Mouse (Mus musculus) heart, embryonic 10.5 days (tissue): ENCODE measurements around the gene Npas4. TPM values are rescaled to one million over a fixed set of nuclear protein-coding genes. Genes with fewer than 3 reads are reported as not detected.
"Not testable (repeated sequence)": the region's sequence is repeated elsewhere in the genome, so short reads cannot be mapped to it uniquely, and the experiment has no call there.

Experiments
- DNase-seq: peaks from one replicate; pipeline ENCODE4 v3.0.0-alpha.2; 2017; ENCODE audit warnings: low spot score
- H3K27ac ChIP-seq: fragments of 300-500 bp; sonication (generic); 2 replicates; pipeline ENCODE4 v1.5.1; 2016; ENCODE audit warnings: mild to moderate bottlenecking
- H3K27me3 ChIP-seq: fragments of 300-500 bp; sonication (generic); 2 replicates; pipeline ENCODE4 v1.6.1; 2016; ENCODE audit warnings: mild to moderate bottlenecking; ENCODE audit not compliant: poor library complexity, insufficient read depth, severe bottlenecking
- H3K36me3 ChIP-seq: fragments of 300-500 bp; sonication (generic); 2 replicates; pipeline ENCODE4 v1.6.1; 2016; ENCODE audit warnings: mild to moderate bottlenecking, moderate library complexity
- H3K4me1 ChIP-seq: fragments of 300-500 bp; sonication (generic); 2 replicates; pipeline ENCODE4 v1.6.1; 2016; ENCODE audit warnings: mild to moderate bottlenecking
- H3K4me3 ChIP-seq: fragments of 300-500 bp; sonication (generic); 2 replicates; pipeline ENCODE4 v1.5.1; 2016; ENCODE audit warnings: mild to moderate bottlenecking, moderate library complexity
- H3K9me3 ChIP-seq: fragments of 300-500 bp; sonication (generic); 2 replicates; pipeline ENCODE4 v1.6.1; 2016; ENCODE audit warnings: mild to moderate bottlenecking, moderate library complexity
- WGBS: fragments of 180-500 bp; shearing (Covaris S2); methylation state at CpG from one replicate; pipeline ENCODE4 v1.1.7; 2016; 5-methylcytosine and 5-hydroxymethylcytosine counted together
- polyA plus RNA-seq: library from polyadenylated mRNA; unstranded; fragments of >200 nt; fragmentation: Nextera tagmentation; extraction: Ambion mirVana; gene quantifications from 2 replicates; pipeline ENCODE4 v1.2.1, GENCODE M21; 2016

Gene Npas4
- polyA plus RNA-seq, 1 experiment from 2014 or later, result 0.24 TPM

DNA sequence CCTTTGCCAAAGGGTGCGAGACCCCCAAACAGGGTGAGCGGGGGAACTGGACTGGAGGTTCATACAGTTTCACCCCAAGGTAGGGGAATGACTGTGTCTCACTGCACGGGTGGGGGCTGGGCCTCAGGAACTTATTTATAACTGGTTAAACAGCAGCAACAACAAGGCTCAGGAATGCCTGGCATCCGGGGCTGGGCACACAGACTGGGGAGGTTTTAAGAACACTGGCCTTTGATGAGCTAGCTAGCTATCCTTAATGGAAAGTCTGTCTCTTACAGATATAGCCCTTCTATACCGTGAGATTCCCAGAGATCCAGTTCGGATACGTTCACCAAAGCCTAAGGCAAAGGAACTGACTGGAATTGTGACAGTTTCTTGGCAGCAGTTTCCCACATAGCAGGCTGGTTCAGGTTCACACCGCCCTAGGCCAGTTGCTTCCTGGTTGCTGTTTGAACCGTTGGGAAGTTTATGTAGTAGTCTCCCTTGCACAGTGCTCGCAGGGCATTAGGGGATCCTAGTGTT is 26.2 kb upstream of the Npas4 start:
- H3K36me3 ChIP-seq, result no peaks in the 10 kb centered on the region
- H3K27ac ChIP-seq, result peak overlapping the region; percentile 85
- peaks cover 22% of the 10 kb centered on the region for H3K4me1 ChIP-seq
- WGBS, result 23% methylated on average over 10 of the region's 10 CpGs
- H3K9me3 ChIP-seq, result no peaks in the 10 kb centered on the region
- DNase-seq, result peak; percentile 85
- no peaks in the 10 kb centered on the region for H3K27me3 ChIP-seq
- peak overlapping the region; percentile 25; the same call in 1 of the 2 replicates for H3K4me3 ChIP-seq

GRCm38 (mm10) chr19:5014961-5015398 is 24.9 kb upstream of the Npas4 start:
- H3K4me3 ChIP-seq, result no peak overlapping the region
- DNase-seq, result no peak
- no peaks in the 10 kb centered on the region for H3K9me3 ChIP-seq
- H3K4me1 ChIP-seq, result peaks cover 22% of the 10 kb centered on the region
- H3K27me3 ChIP-seq, result no peaks in the 10 kb centered on the region
- no peak overlapping the region for H3K27ac ChIP-seq
- no peaks in the 10 kb centered on the region for H3K36me3 ChIP-seq
- WGBS, result 19% methylated on average over 8 of the region's 8 CpGs

DNA sequence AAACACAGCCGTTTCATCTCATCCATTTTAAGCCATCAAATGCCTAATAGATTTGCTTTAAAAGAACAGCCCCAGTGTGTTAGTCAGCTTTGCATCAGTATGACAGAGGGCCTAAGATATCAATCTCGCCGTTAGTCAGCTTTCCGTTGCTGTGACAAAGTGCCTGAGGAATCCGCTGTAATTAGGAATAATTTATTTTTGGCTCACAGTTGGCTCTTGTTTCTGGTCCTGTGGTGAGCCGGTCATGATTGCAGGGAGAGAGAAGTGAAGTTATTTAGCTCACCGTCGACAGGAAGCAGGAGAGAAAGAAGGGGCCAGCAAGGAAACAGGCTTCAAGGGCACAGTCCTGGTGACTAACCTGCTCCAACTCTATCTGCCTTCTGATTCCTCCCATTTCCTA is 23.0 kb upstream of the Npas4 start:
- H3K27ac ChIP-seq, result no peak overlapping the region
- no peaks in the 10 kb centered on the region for H3K36me3 ChIP-seq
- H3K4me1 ChIP-seq, result peaks cover 21% of the 10 kb centered on the region
- no peaks in the 10 kb centered on the region for H3K27me3 ChIP-seq
- DNase-seq, result no peak
- H3K4me3 ChIP-seq, result no peak overlapping the region
- no peaks in the 10 kb centered on the region for H3K9me3 ChIP-seq
- 55% methylated on average over 8 of the region's 8 CpGs for WGBS

GRCm38 (mm10) chr19:5004925-5005324 is 14.8 kb upstream of the Npas4 start:
- H3K9me3 ChIP-seq, result no peaks in the 10 kb centered on the region
- H3K27ac ChIP-seq, result no peak overlapping the region
- no peak overlapping the region for H3K4me3 ChIP-seq
- H3K27me3 ChIP-seq, result no peaks in the 10 kb centered on the region
- no peak for DNase-seq
- H3K4me1 ChIP-seq, result peaks cover 16% of the 10 kb centered on the region
- H3K36me3 ChIP-seq, result no peaks in the 10 kb centered on the region
- 57% methylated on average over 4 of the region's 4 CpGs for WGBS

GRCm38 (mm10) chr19:5003644-5004043 is 13.5 kb upstream of the Npas4 start:
- not testable (repeated sequence) for H3K9me3 ChIP-seq, DNase-seq, H3K27me3 ChIP-seq, H3K27ac ChIP-seq, H3K4me3 ChIP-seq, H3K36me3 ChIP-seq
- H3K4me1 ChIP-seq, result peaks cover 28% of the 10 kb centered on the region
- WGBS, result 59% methylated on average over 2 of the region's 2 CpGs

GRCm38 (mm10) chr19:5001666-5002406 is 11.7 kb upstream of the Npas4 start:
- peak; percentile 94 for DNase-seq
- H3K4me3 ChIP-seq, result peak overlapping the region; percentile 51
- WGBS, result 2% methylated on average over 39 of the region's 39 CpGs

GRCm38 (mm10) chr19:4999445-5000140 is 9.5 kb upstream of the Npas4 start:
- Histone ChIP-seq H3K27me3 (0 out of 2 replicates have a peak, but pooled peaks cover 7% of the 10 kb centered on the region), H3K9me3 (no peaks in the 10 kb centered on the region), H3K4me3 (peak overlapping the region; percentile 39), H3K27ac (peak overlapping the region; percentile 23; the same call in 1 of the 2 replicates), H3K4me1 (peaks cover 34% of the 10 kb centered on the region), H3K36me3 (no peaks in the 10 kb centered on the region)
- no peak for DNase-seq
- 57% methylated on average over 6 of the region's 6 CpGs for WGBS

More at GRCm38 (mm10) chr19:5001666-5002406, 11.7 kb upstream of the Npas4 start:
- peaks cover 34% of the 10 kb centered on the region for H3K4me1 ChIP-seq
- H3K27ac ChIP-seq, result peak overlapping the region; percentile 85
- no peaks in the 10 kb centered on the region for H3K36me3 ChIP-seq
- 0 out of 2 replicates have a peak, but pooled peaks cover 6% of the 10 kb centered on the region for H3K27me3 ChIP-seq
- no peaks in the 10 kb centered on the region for H3K9me3 ChIP-seq

- H3K4me3 ChIP-seq, result no peak overlapping the region
- no peaks in the 10 kb centered on the region for H3K36me3 ChIP-seq
- WGBS, result 61% methylated on average over 5 of the region's 5 CpGs
- peaks cover 41% of the 10 kb centered on the region for H3K27me3 ChIP-seq
- peaks cover 57% of the 10 kb centered on the region for H3K4me1 ChIP-seq
- DNase-seq, result no peak
- H3K27ac ChIP-seq, result 0 out of 2 replicates have a peak overlapping the region, but pooled peaks have one; percentile 77
- H3K9me3 ChIP-seq, result no peaks in the 10 kb centered on the region
Observed at GRCm38 (mm10) chr19:4994043-4994442, 3.9 kb upstream of the Npas4 start.

- Histone ChIP-seq H3K9me3 (no peaks in the 10 kb centered on the region), H3K4me3 (peak overlapping the region; percentile 30), H3K4me1 (peaks cover 53% of the 10 kb centered on the region), H3K27ac (peak overlapping the region; percentile 77), H3K27me3 (peaks cover 41% of the 10 kb centered on the region), H3K36me3 (no peaks in the 10 kb centered on the region)
- DNase-seq, result peak; percentile 93
- WGBS, result 2% methylated on average over 9 of the region's 9 CpGs
Observed at GRCm38 (mm10) chr19:4992904-4993303, 2.8 kb upstream of the Npas4 start.

DNA sequence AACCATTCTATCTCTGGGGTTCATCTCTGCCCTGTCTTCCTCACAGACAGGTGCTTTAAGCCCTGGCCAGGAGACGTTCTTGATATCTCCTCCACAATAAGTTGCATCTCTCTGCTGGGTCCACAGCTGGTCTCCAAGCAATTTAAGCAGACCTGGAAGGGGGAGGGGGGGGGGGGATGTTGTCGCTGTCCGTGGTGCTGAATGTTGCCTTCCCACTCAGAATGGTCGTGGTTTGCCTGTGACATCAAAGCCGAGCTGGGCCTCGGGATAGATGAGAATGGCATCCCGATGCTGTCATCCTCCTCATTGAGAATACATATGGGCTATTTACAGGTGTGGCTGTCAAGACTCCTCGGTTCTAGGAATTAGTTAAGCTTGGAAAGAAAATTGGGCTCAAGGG is 2.3 kb upstream of the Npas4 start:
- Histone ChIP-seq H3K9me3 (no peaks in the 10 kb centered on the region), H3K36me3 (no peaks in the 10 kb centered on the region), H3K27me3 (peaks cover 41% of the 10 kb centered on the region), H3K4me1 (peaks cover 52% of the 10 kb centered on the region), H3K27ac (peak overlapping the region; percentile 69), H3K4me3 (0 out of 2 replicates have a peak overlapping the region, but pooled peaks have one; percentile 30)
- no peak for DNase-seq
- 7% methylated on average over 8 of the region's 8 CpGs for WGBS

GRCm38 (mm10) chr19:4990716-4991115 is 600 bp upstream of the Npas4 start:
- Histone ChIP-seq H3K4me1 (peaks cover 48% of the 10 kb centered on the region), H3K9me3 (no peaks in the 10 kb centered on the region), H3K4me3 (peak overlapping the region; percentile 44), H3K27me3 (peaks cover 49% of the 10 kb centered on the region), H3K27ac (no peak overlapping the region), H3K36me3 (peaks cover 9% of the 10 kb centered on the region; the same call in 1 of the 2 replicates)
- 2% methylated on average over 22 of the region's 22 CpGs for WGBS
- DNase-seq, result no peak

DNA sequence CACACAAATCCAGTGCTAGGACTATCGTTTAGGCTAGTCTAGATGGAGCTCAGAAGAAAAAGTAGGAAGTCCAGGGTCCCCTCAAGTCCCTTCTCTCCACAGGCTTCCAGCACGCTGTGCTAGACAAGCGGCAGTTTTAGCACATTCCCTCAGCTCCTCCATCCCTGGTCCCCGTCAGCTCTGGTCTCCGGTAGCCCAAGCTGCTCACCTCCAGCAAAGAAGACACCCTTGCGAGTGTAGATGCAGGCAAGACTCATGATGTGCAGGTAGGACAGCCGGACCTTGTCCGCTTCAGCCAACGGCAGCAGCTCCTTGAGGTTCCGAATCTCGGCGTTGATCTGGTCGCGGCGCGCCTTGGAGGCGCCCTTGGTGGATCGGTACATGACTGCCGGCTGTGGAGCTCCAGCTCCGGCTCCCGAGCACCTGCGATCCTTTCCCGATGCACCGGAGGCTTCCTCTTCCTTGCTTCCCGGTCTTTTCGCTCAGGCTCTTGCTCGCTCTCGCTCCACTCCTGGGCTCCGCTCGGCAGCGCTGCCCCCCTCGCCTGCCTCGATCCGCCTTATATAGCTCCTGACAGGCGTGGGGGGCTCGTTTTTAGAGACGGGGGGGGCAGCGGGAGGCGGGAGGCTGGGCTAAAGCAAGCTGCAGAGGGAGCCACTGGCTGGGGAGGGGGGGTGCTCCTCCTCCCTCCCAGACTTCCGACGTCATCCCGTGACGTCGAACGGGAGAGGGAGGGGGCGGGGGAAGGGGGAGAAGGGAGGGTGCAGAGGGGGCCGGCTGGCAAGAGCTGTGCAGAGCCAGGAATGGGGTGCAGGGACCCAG is 471 bp downstream of the Npas4 start:
- Histone ChIP-seq H3K4me1 (peaks cover 48% of the 10 kb centered on the region), H3K27ac (no peak overlapping the region), H3K9me3 (no peaks in the 10 kb centered on the region), H3K27me3 (peaks cover 60% of the 10 kb centered on the region), H3K4me3 (peak overlapping the region; percentile 44; the same call in 1 of the 2 replicates), H3K36me3 (peaks cover 9% of the 10 kb centered on the region; the same call in 1 of the 2 replicates)
- DNase-seq, result no peak
- WGBS, result 18% methylated on average over 41 of the region's 47 CpGs
